Mouse (Mus musculus): ENCODE results near the gene Riok1. TPM values are rescaled to one million over a fixed set of nuclear protein-coding genes. Genes with fewer than 3 reads are reported as not detected.

Riok1 gene
- total RNA-seq, 1 experiment from 2014 or later, result 107 TPM

Other genes starting within 250 kb of the Riok1 start
- 123 and 138 TPM in 2 replicates for gene Ssr1, start 42.8 kb upstream of the Riok1 start, total RNA-seq (2017)
- 2.5 and 3.7 TPM in 2 replicates for gene Cage1, start 74 bp downstream of the Riok1 start, total RNA-seq (2017)
- 0.15 and 0.55 TPM in 2 replicates for gene Dsp, start 114.3 kb downstream of the Riok1 start, total RNA-seq (2017)
- 133 and 206 TPM in 2 replicates for gene Snrnp48, start 167.9 kb downstream of the Riok1 start, total RNA-seq (2017)